Mouse (Mus musculus) intestine, postnatal 0 days (tissue): ENCODE data around the gene Gm11444. TPM values are rescaled to one million over a fixed set of nuclear protein-coding genes. Genes with fewer than 3 reads are reported as not detected.

ENCODE experiments used
- ATAC-seq: fragments of 200-750 bp; cut with Nextera tagmentation; 2 replicates; pipeline ENCODE4 v1.8.0; 2017; ENCODE audit warnings: mild to moderate bottlenecking, moderate TSS enrichment, moderate library complexity
- H3K27ac ChIP-seq: fragments of 300-500 bp; sonication (generic); 2 replicates; pipeline ENCODE4 v1.5.1; 2014; ENCODE audit warnings: mild to moderate bottlenecking, low read depth, low read length, moderate library complexity
- H3K27me3 ChIP-seq: fragments of 300-500 bp; sonication (generic); replicated peaks from 2 replicates; pipeline ENCODE4 v1.6.1; 2014; ENCODE audit warnings: low read length, mixed read lengths; ENCODE audit not compliant: control insufficient read depth, insufficient read depth
- H3K36me3 ChIP-seq: fragments of 300-500 bp; sonication (generic); 2 replicates; pipeline ENCODE4 v1.6.1; 2014; ENCODE audit warnings: mild to moderate bottlenecking, moderate library complexity; ENCODE audit not compliant: control insufficient read depth, insufficient read depth
- H3K4me1 ChIP-seq: fragments of 300-500 bp; sonication (generic); replicated peaks from 2 replicates; pipeline ENCODE4 v1.6.1; 2014; ENCODE audit warnings: antibody characterized with exemption, low read length, mixed read lengths; ENCODE audit not compliant: control insufficient read depth, insufficient read depth
- H3K4me2 ChIP-seq: fragments of 300-500 bp; sonication (generic); replicated peaks from 2 replicates; pipeline ENCODE4 v1.6.1; 2014; ENCODE audit warnings: low read depth, mild to moderate bottlenecking, moderate library complexity
- H3K4me3 ChIP-seq: fragments of 300-500 bp; sonication (generic); 2 replicates; pipeline ENCODE4 v1.5.1; 2014; ENCODE audit warnings: low read depth, low read length
- H3K9ac ChIP-seq: fragments of 300-500 bp; sonication (generic); 2 replicates; pipeline ENCODE4 v1.6.1; 2014; ENCODE audit warnings: mild to moderate bottlenecking, low read depth, low read length
- H3K9me3 ChIP-seq: fragments of 300-500 bp; sonication (generic); 2 replicates; pipeline ENCODE4 v1.6.1; 2016; ENCODE audit warnings: mixed run types; ENCODE audit not compliant: control insufficient read depth
- CTCF ChIP-seq: sonication (generic); IDR thresholded peaks from 2 replicates; pipeline ENCODE4 v1.5.1; 2016; ENCODE audit warnings: low read depth, mild to moderate bottlenecking, control low read depth, antibody characterized with exemption, moderate library complexity
- WGBS: fragments of 180-500 bp; shearing (Covaris S2); extraction: QIAGEN DNeasy Blood & Tissue Kit; methylation state at CpG from one replicate; pipeline ENCODE4 v1.1.7; 2014; 5-methylcytosine and 5-hydroxymethylcytosine counted together
- polyA plus RNA-seq: library from polyadenylated mRNA; unstranded; fragments of >200 nt; fragmentation: Nextera tagmentation; extraction: Ambion mirVana; gene quantifications from 2 replicates; pipeline ENCODE4 v1.2.1, GENCODE M21; 2015

Gene Gm11444
- polyA plus RNA-seq, 1 experiment from 2014 or later, result not detected

- Histone ChIP-seq H3K27me3 (peaks cover 88% of the 10 kb centered on the region), H3K9me3 (no peaks in the 10 kb centered on the region), H3K27ac (no peak overlapping the region), H3K4me3 (peak overlapping the region; percentile 16; the same call in 1 of the 2 replicates), H3K36me3 (no peaks in the 10 kb centered on the region), H3K4me1 (no peaks in the 10 kb centered on the region), H3K4me2 (no peak overlapping the region; the same call in 1 of the 2 replicates), H3K9ac (no peak overlapping the region)
- no peak for TF ChIP-seq CTCF
- no peak for ATAC-seq
- WGBS, result 12% methylated on average over 17 of the region's 17 CpGs
Observed at GRCm38 (mm10) chr11:85887801-85888450, 37.8 kb upstream of the Gm11444 start.

- 35% methylated on average over 6 of the region's 6 CpGs for WGBS
- no peak overlapping the region for H3K4me3 ChIP-seq
- TF ChIP-seq CTCF, result no peak
Observed at GRCm38 (mm10) chr11:85887273-85887672, 37.1 kb upstream of the Gm11444 start.

GRCm38 (mm10) chr11:85886429-85886785 is 36.3 kb upstream of the Gm11444 start:
- Histone ChIP-seq H3K36me3 (no peaks in the 10 kb centered on the region), H3K4me3 (no peak overlapping the region), H3K27me3 (peaks cover 78% of the 10 kb centered on the region), H3K9ac (no peak overlapping the region), H3K4me2 (no peak overlapping the region), H3K9me3 (no peaks in the 10 kb centered on the region), H3K4me1 (no peaks in the 10 kb centered on the region), H3K27ac (no peak overlapping the region)
- WGBS, result 15% methylated on average over 22 of the region's 22 CpGs
- TF ChIP-seq CTCF, result no peak
- no peak for ATAC-seq

More at GRCm38 (mm10) chr11:85887273-85887672, 37.1 kb upstream of the Gm11444 start:
- no peak overlapping the region for H3K9ac ChIP-seq
- H3K27ac ChIP-seq, result no peak overlapping the region
- no peaks in the 10 kb centered on the region for H3K36me3 ChIP-seq
- no peaks in the 10 kb centered on the region for H3K4me1 ChIP-seq
- H3K9me3 ChIP-seq, result no peaks in the 10 kb centered on the region
- peaks cover 86% of the 10 kb centered on the region for H3K27me3 ChIP-seq
- no peak overlapping the region for H3K4me2 ChIP-seq
- ATAC-seq, result no peak

GRCm38 (mm10) chr11:85885665-85886428 is 35.7 kb upstream of the Gm11444 start, which contains the start of gene Tbx4:
Gene Tbx4, plus strand, starts transcription at chr11:85886422.
- Histone ChIP-seq H3K4me1 (no peaks in the 10 kb centered on the region), H3K27ac (no peak within 1 kb of the TSS), H3K9me3 (no peaks in the 10 kb centered on the region), H3K27me3 (peaks cover 76% of the 10 kb centered on the region), H3K4me2 (no peak within 1 kb of the TSS), H3K4me3 (no peak within 1 kb of the TSS), H3K9ac (no peak within 1 kb of the TSS), H3K36me3 (no peaks in the 10 kb centered on the region)
- ATAC-seq, result no peak
- WGBS, result 43% methylated on average over 22 of the region's 28 CpGs
- TF ChIP-seq CTCF, result no peak

GRCm38 (mm10) chr11:85884498-85884897 is 34.4 kb upstream of the Gm11444 start:
- 81% methylated on average over 4 of the region's 4 CpGs for WGBS
- Histone ChIP-seq H3K27ac (no peak overlapping the region), H3K36me3 (no peaks in the 10 kb centered on the region), H3K9me3 (no peaks in the 10 kb centered on the region), H3K4me1 (no peaks in the 10 kb centered on the region), H3K4me2 (no peak overlapping the region), H3K4me3 (no peak overlapping the region), H3K27me3 (peaks cover 63% of the 10 kb centered on the region), H3K9ac (no peak overlapping the region)
- no peak for ATAC-seq
- no peak for TF ChIP-seq CTCF

GRCm38 (mm10) chr11:85876059-85876788 is 26.1 kb upstream of the Gm11444 start:
- 0 out of 2 replicates have a peak, but pooled peaks cover 2% of the 10 kb centered on the region for H3K27me3 ChIP-seq
- H3K9ac ChIP-seq, result no peak overlapping the region
- H3K36me3 ChIP-seq, result no peaks in the 10 kb centered on the region
- ATAC-seq, result no peak
- no peak overlapping the region for H3K4me2 ChIP-seq
- H3K27ac ChIP-seq, result no peak overlapping the region
- no peaks in the 10 kb centered on the region for H3K9me3 ChIP-seq
- H3K4me1 ChIP-seq, result no peaks in the 10 kb centered on the region
- 69% methylated on average over 24 of the region's 24 CpGs for WGBS
- no peak for TF ChIP-seq CTCF
- no peak overlapping the region for H3K4me3 ChIP-seq
